ENCODE assay signal across 8 mouse cellular contexts in the genomic region with DNA sequence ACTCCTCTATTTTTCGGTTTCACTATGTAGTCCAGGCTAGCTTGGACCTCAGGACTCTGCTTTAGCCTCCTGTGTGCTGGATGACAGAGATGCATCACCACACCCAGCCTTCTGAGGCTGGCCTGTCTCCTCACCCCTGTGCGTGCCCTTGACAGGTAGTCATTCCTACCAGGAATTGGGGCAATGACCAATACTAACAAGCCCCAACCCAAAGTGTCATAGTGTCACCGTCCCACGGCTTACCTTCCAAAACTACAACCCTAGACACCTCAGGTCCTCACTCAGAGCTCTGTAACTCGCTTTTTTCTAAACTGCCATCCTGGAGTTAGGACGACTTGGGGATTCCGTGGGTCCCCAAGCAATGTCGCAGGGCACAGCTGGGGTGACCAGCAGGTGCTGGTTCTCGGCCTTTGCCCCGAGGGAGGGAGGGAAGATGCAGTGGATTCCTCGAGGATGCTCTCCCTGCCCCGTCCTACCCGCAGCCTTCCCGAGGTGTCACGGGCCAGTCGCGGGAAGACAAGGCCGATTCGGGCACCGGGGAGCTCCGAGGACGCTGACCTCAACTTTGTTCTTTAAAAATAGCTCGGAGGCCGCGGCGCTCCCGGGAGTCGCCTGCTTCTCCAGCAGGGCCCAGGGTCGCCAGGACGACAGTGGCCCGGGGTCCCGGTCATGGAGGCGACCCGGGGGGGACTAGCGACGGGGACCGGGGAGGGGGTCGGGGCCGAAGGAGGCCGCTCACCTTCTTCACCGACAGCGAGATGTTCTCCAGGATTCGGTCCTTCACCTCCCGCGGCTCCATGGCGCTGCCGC. TPM values are rescaled to one million over a fixed set of nuclear protein-coding genes. Genes with fewer than 3 reads are reported as not detected.
DNase-seq lines count a peak whose midpoint lies in the region.

No protein-coding gene starts in this region.

- no peaks in the 10 kb centered on the region for H3K9me3 ChIP-seq in heart, embryonic 10.5 days

- peaks cover 30% of the 10 kb centered on the region for H3K36me3 ChIP-seq in heart, embryonic 10.5 days

- H3K4me3 ChIP-seq in heart, embryonic 10.5 days: peak overlapping the region; percentile 90

- peaks cover 30% of the 10 kb centered on the region for H3K4me1 ChIP-seq in heart, embryonic 10.5 days

- WGBS in heart, embryonic 10.5 days: 5% methylated on average over 47 of the region's 47 CpGs

- no peaks in the 10 kb centered on the region for H3K27me3 ChIP-seq in heart, embryonic 10.5 days (ENCODE audit: insufficient read depth, poor library complexity, severe bottlenecking)

- H3K27ac ChIP-seq in heart, embryonic 10.5 days: peak overlapping the region; percentile 93

- DNase-seq in urinary bladder, postnatal 14 days (ENCODE audit: low spot score): peak; percentile 22
- no peak for DNase-seq in urinary bladder, postnatal 10 days (ENCODE audit: low spot score)
- peak; percentile 42 for DNase-seq in embryo, embryonic 10 days (ENCODE audit: low spot score)
- peak; percentile 85 for DNase-seq in heart, embryonic 10.5 days (ENCODE audit: low spot score)
- DNase-seq in kidney, adult 9 months: peak; percentile 27
- DNase-seq in lung, postnatal 14 days: peak; percentile 32
- DNase-seq in spleen, postnatal 10 days (ENCODE audit: low spot score in 2 of 2): peak; percentile 53 to 65
- DNase-seq in left cerebral cortex, adult 8-10 months (ENCODE audit: low spot score in 2 of 2): no peak

RNA-seq across cellular contexts. Expression of gene Plekhm2, which starts 1.4 kb away (rescaled TPM):
- polyA plus RNA-seq in heart, embryonic 10.5 days (2016; fragmentation: Nextera tagmentation; extraction: Ambion mirVana): 4.1 and 5.4 TPM in 2 replicates
- 100 to 1,000 TPM; 103 to 120 (median 107) TPM for total RNA-seq in left cerebral cortex, adult 8-10 months (2022)

RNA-seq across cellular contexts. Expression of gene Rsc1a1, which starts 22.1 kb away (rescaled TPM):
- polyA plus RNA-seq in heart, embryonic 10.5 days (2016; fragmentation: Nextera tagmentation; extraction: Ambion mirVana): 3.1 and 4.4 TPM in 2 replicates
- 1 to 10 TPM in 3 of 4 experiments, not detected in 1; 2.3 to 2.6 (median 2.3) TPM for total RNA-seq in left cerebral cortex, adult 8-10 months (2022)

RNA-seq across cellular contexts. Expression of gene Slc25a34, which starts 39.7 kb away (rescaled TPM):
- polyA plus RNA-seq in heart, embryonic 10.5 days (2016; fragmentation: Nextera tagmentation; extraction: Ambion mirVana): 0.20 and 0.34 TPM in 2 replicates
- 1 to 10 TPM; 3.7 to 4.8 (median 4.2) TPM for total RNA-seq in left cerebral cortex, adult 8-10 months (2022)

RNA-seq across cellular contexts. Expression of gene Tmem82, which starts 44.9 kb away (rescaled TPM):
- 0.96 and 2.4 TPM in 2 replicates for polyA plus RNA-seq in heart, embryonic 10.5 days (2016; fragmentation: Nextera tagmentation; extraction: Ambion mirVana)
- 1 to 10 TPM in 1 of 4 experiments, under 1 TPM in 3; 0.43 to 1.1 (median 0.51) TPM for total RNA-seq in left cerebral cortex, adult 8-10 months (2022)

RNA-seq across cellular contexts. Expression of gene Fblim1, which starts 57.4 kb away (rescaled TPM):
- polyA plus RNA-seq in heart, embryonic 10.5 days (2016; fragmentation: Nextera tagmentation; extraction: Ambion mirVana): 61.9 and 62.7 TPM in 2 replicates
- total RNA-seq in left cerebral cortex, adult 8-10 months (2022): 1 to 10 TPM; 1.3 to 3.0 (median 2.1) TPM

Comparison
In these comparisons a context has a peak if more than half of its experiments do, and no peak if none do; other contexts are left out.
1. DNase-seq: peak in urinary bladder, postnatal 14 days (single experiment), embryo, embryonic 10 days (single experiment), heart, embryonic 10.5 days (single experiment), kidney, adult 9 months (single experiment), lung, postnatal 14 days (single experiment) and spleen, postnatal 10 days (2 of 2); none in urinary bladder, postnatal 10 days (single experiment) and left cerebral cortex, adult 8-10 months (0 of 2).